In genomic region chr1:91825261-91825660, GRCm38 (mm10) we compare ENCODE assay signal across 15 mouse cellular contexts. TPM values are rescaled to one million over a fixed set of nuclear protein-coding genes. Genes with fewer than 3 reads are reported as not detected.
"Had no signal": no experiment of that assay in that cellular context is flagged by ENCODE, and none has a peak within 500 bp of the region (broad histone marks: within the 10 kb centered on the region; RNA-seq: fewer than 3 reads in every experiment).

No protein-coding gene starts in this region.

- H3K9ac ChIP-seq: limb, embryonic 15.5 days; liver, embryonic 12.5 days; lung, embryonic 15.5 days; midbrain, embryonic 12.5 days had no signal

- DNase-seq: kidney, postnatal 36 days; layer of hippocampus, adult 9-11 months; layer of hippocampus, postnatal 36 days; lung, postnatal 14 days; right cerebral cortex, adult 18-20 months; right cerebral cortex, postnatal 25 days; thymus, postnatal 4 days had no signal

- H3K4me3 ChIP-seq: limb, embryonic 15.5 days; liver, embryonic 12.5 days; lung, embryonic 15.5 days; megakaryocyte, embryonic 14.5 days; midbrain, embryonic 12.5 days had no signal

- H3K27ac ChIP-seq: limb, embryonic 15.5 days; liver, embryonic 12.5 days; lung, embryonic 15.5 days; macrophage; midbrain, embryonic 12.5 days; stomach, postnatal 0 days had no signal

- H3K36me3 ChIP-seq: limb, embryonic 15.5 days; liver, embryonic 12.5 days; lung, embryonic 15.5 days; midbrain, embryonic 12.5 days had no signal

- H3K4me2 ChIP-seq: limb, embryonic 15.5 days; liver, embryonic 12.5 days; lung, embryonic 15.5 days; midbrain, embryonic 12.5 days had no signal

- H3K27me3 ChIP-seq: limb, embryonic 15.5 days; lung, embryonic 15.5 days; midbrain, embryonic 12.5 days had no signal

- H3K4me1 ChIP-seq: liver, embryonic 12.5 days; megakaryocyte, embryonic 14.5 days; midbrain, embryonic 12.5 days had no signal

- H3K9me3 ChIP-seq: limb, embryonic 15.5 days; liver, embryonic 12.5 days; lung, embryonic 15.5 days; megakaryocyte, embryonic 14.5 days; midbrain, embryonic 12.5 days had no signal

- ATAC-seq: liver, embryonic 12.5 days had no signal

RNA-seq across cellular contexts. Expression of gene Twist2, which starts 24.0 kb away (rescaled TPM):
- polyA plus RNA-seq: liver, embryonic 16.5 days; macrophage had no signal
